Mouse (Mus musculus): ENCODE results near the gene Acaa1a. TPM values are rescaled to one million over a fixed set of nuclear protein-coding genes. Genes with fewer than 3 reads are reported as not detected.

The Acaa1a gene
- polyA plus RNA-seq, 1 experiment from 2014 or later = 106 TPM

GRCm38 (mm10) chr9:119323260-119323645 lies 16.2 kb upstream of the Acaa1a start:
- Histone ChIP-seq H3K27ac (peak overlapping the region; percentile 93), H3K36me3 (no peaks in the 10 kb centered on the region), H3K9me3 (no peaks in the 10 kb centered on the region), H3K4me2 (peak overlapping the region; percentile 99), H3K27me3 (no peaks in the 10 kb centered on the region), H3K4me1 (replicated peaks) (peaks cover 27% of the 10 kb centered on the region), H3K9ac (peak overlapping the region; percentile 93), H3K4me3 (peak overlapping the region; percentile 96)
- peak; percentile 6; the same call in 1 of the 2 replicates for ATAC-seq (ENCODE audit: low FRiP score)
- WGBS = 5% methylated on average over 9 of the region's 9 CpGs

- no peak for ATAC-seq (ENCODE audit: low FRiP score)
- 78% methylated on average over 1 of the region's 1 CpGs for WGBS
- H3K27ac ChIP-seq = no peak overlapping the region
- H3K36me3 ChIP-seq = no peaks in the 10 kb centered on the region
- H3K9me3 ChIP-seq = no peaks in the 10 kb centered on the region
- no peak overlapping the region for H3K4me2 ChIP-seq
- H3K4me3 ChIP-seq = no peak overlapping the region
- 0 out of 2 replicates have a peak, but pooled peaks cover 2% of the 10 kb centered on the region for H3K27me3 ChIP-seq
- H3K4me1 ChIP-seq (replicated peaks) = peaks cover 27% of the 10 kb centered on the region
- H3K9ac ChIP-seq = no peak overlapping the region
These were observed 15.3 kb upstream of the Acaa1a start for GRCm38 (mm10) chr9:119324130-119324529.

GRCm38 (mm10) chr9:119328488-119328887 lies 11.0 kb upstream of the Acaa1a start:
- no peaks in the 10 kb centered on the region; the same call in 1 of the 2 replicates for H3K4me1 ChIP-seq (replicated peaks)
- H3K4me2 ChIP-seq = no peak overlapping the region
- no peaks in the 10 kb centered on the region for H3K9me3 ChIP-seq
- WGBS = 93% methylated on average over 3 of the region's 3 CpGs
- no peak overlapping the region for H3K4me3 ChIP-seq
- no peak for ATAC-seq (ENCODE audit: low FRiP score)
- H3K36me3 ChIP-seq = no peaks in the 10 kb centered on the region
- H3K27ac ChIP-seq = no peak overlapping the region
- 0 out of 2 replicates have a peak, but pooled peaks cover 3% of the 10 kb centered on the region for H3K27me3 ChIP-seq
- H3K9ac ChIP-seq = no peak overlapping the region

- ATAC-seq (ENCODE audit: low FRiP score) = no peak
- no peak overlapping the region for H3K4me2 ChIP-seq
- H3K4me3 ChIP-seq = no peak overlapping the region
- no peaks in the 10 kb centered on the region for H3K9me3 ChIP-seq
- no peaks in the 10 kb centered on the region for H3K4me1 ChIP-seq (replicated peaks)
- H3K9ac ChIP-seq = no peak overlapping the region
- 93% methylated on average over 15 of the region's 15 CpGs for WGBS
- no peaks in the 10 kb centered on the region for H3K36me3 ChIP-seq
- H3K27ac ChIP-seq = no peak overlapping the region
- H3K27me3 ChIP-seq = 0 out of 2 replicates have a peak, but pooled peaks cover 3% of the 10 kb centered on the region
These were observed 9.1 kb upstream of the Acaa1a start for GRCm38 (mm10) chr9:119330186-119330963.

GRCm38 (mm10) chr9:119334324-119334723 lies 5.2 kb upstream of the Acaa1a start:
- H3K9me3 ChIP-seq = no peaks in the 10 kb centered on the region
- H3K4me2 ChIP-seq = no peak overlapping the region
- no peak overlapping the region for H3K9ac ChIP-seq
- ATAC-seq (ENCODE audit: low FRiP score) = no peak
- WGBS = 76% methylated on average over 10 of the region's 10 CpGs
- H3K4me1 ChIP-seq (replicated peaks) = peaks cover 4% of the 10 kb centered on the region
- H3K4me3 ChIP-seq = no peak overlapping the region
- H3K27me3 ChIP-seq = peaks cover 23% of the 10 kb centered on the region
- H3K27ac ChIP-seq = no peak overlapping the region
- no peaks in the 10 kb centered on the region for H3K36me3 ChIP-seq

GRCm38 (mm10) chr9:119334834-119335233 lies 4.6 kb upstream of the Acaa1a start:
- no peak overlapping the region for H3K27ac ChIP-seq
- H3K27me3 ChIP-seq = peaks cover 28% of the 10 kb centered on the region
- H3K9me3 ChIP-seq = no peaks in the 10 kb centered on the region
- no peak for ATAC-seq (ENCODE audit: low FRiP score)
- H3K4me3 ChIP-seq = no peak overlapping the region
- H3K9ac ChIP-seq = no peak overlapping the region
- H3K4me1 ChIP-seq (replicated peaks) = peaks cover 9% of the 10 kb centered on the region
- H3K4me2 ChIP-seq = no peak overlapping the region
- H3K36me3 ChIP-seq = no peaks in the 10 kb centered on the region
- 85% methylated on average over 2 of the region's 2 CpGs for WGBS

- WGBS = 85% methylated on average over 4 of the region's 4 CpGs
- Histone ChIP-seq H3K27me3 (peaks cover 30% of the 10 kb centered on the region), H3K4me3 (no peak overlapping the region), H3K4me2 (no peak overlapping the region), H3K9me3 (no peaks in the 10 kb centered on the region), H3K36me3 (no peaks in the 10 kb centered on the region), H3K9ac (no peak overlapping the region), H3K27ac (no peak overlapping the region), H3K4me1 (replicated peaks) (peaks cover 16% of the 10 kb centered on the region)
- no peak for ATAC-seq (ENCODE audit: low FRiP score)
These were observed 3.9 kb upstream of the Acaa1a start for GRCm38 (mm10) chr9:119335571-119335970.

- Histone ChIP-seq H3K4me1 (replicated peaks) (peaks cover 30% of the 10 kb centered on the region), H3K4me3 (no peak overlapping the region), H3K9me3 (no peaks in the 10 kb centered on the region), H3K27me3 (peaks cover 30% of the 10 kb centered on the region), H3K4me2 (no peak overlapping the region), H3K9ac (no peak overlapping the region), H3K27ac (no peak overlapping the region), H3K36me3 (no peaks in the 10 kb centered on the region)
- WGBS = 91% methylated on average over 14 of the region's 14 CpGs
- ATAC-seq (ENCODE audit: low FRiP score) = no peak
These were observed 1.6 kb upstream of the Acaa1a start for GRCm38 (mm10) chr9:119337842-119338241.

GRCm38 (mm10) chr9:119338350-119338749 lies 1.1 kb upstream of the Acaa1a start:
- Histone ChIP-seq H3K9me3 (no peaks in the 10 kb centered on the region), H3K9ac (no peak overlapping the region), H3K27me3 (peaks cover 30% of the 10 kb centered on the region), H3K27ac (no peak overlapping the region), H3K4me3 (no peak overlapping the region), H3K4me2 (no peak overlapping the region), H3K4me1 (replicated peaks) (peaks cover 35% of the 10 kb centered on the region), H3K36me3 (peaks cover 2% of the 10 kb centered on the region)
- 94% methylated on average over 3 of the region's 3 CpGs for WGBS
- ATAC-seq (ENCODE audit: low FRiP score) = no peak

GRCm38 (mm10) chr9:119339106-119339505 lies 370 bp upstream of the Acaa1a start:
- peak overlapping the region; percentile 66 for H3K9ac ChIP-seq
- H3K9me3 ChIP-seq = no peaks in the 10 kb centered on the region

GRCm38 (mm10) chr9:119340212-119340580 lies 720 bp downstream of the Acaa1a start:
- no peak for ATAC-seq (ENCODE audit: low FRiP score)
- H3K4me2 ChIP-seq = peak overlapping the region; percentile 77
- no peaks in the 10 kb centered on the region for H3K9me3 ChIP-seq
- WGBS = 4% methylated on average over 8 of the region's 8 CpGs
- peak overlapping the region; percentile 77 for H3K4me3 ChIP-seq
- H3K27ac ChIP-seq = peak overlapping the region; percentile 90; the same call in 1 of the 2 replicates
- H3K4me1 ChIP-seq (replicated peaks) = peaks cover 40% of the 10 kb centered on the region
- H3K27me3 ChIP-seq = peaks cover 30% of the 10 kb centered on the region
- peaks cover 21% of the 10 kb centered on the region for H3K36me3 ChIP-seq
- peak overlapping the region; percentile 66 for H3K9ac ChIP-seq

More at GRCm38 (mm10) chr9:119339106-119339505, 370 bp upstream of the Acaa1a start:
- no peak overlapping the region for H3K27ac ChIP-seq
- H3K27me3 ChIP-seq = peaks cover 30% of the 10 kb centered on the region
- ATAC-seq (ENCODE audit: low FRiP score) = no peak
- peak overlapping the region; percentile 77 for H3K4me3 ChIP-seq
- peak overlapping the region; percentile 77 for H3K4me2 ChIP-seq
- peaks cover 10% of the 10 kb centered on the region for H3K36me3 ChIP-seq
- 46% methylated on average over 7 of the region's 7 CpGs for WGBS
- H3K4me1 ChIP-seq (replicated peaks) = peaks cover 40% of the 10 kb centered on the region

- Histone ChIP-seq H3K9me3 (no peaks in the 10 kb centered on the region), H3K9ac (peak within 1 kb of the TSS; percentile 96), H3K36me3 (peaks cover 31% of the 10 kb centered on the region), H3K4me2 (peak within 1 kb of the TSS; percentile 77), H3K27ac (peak within 1 kb of the TSS; percentile 90), H3K4me1 (replicated peaks) (peaks cover 40% of the 10 kb centered on the region), H3K4me3 (peak within 1 kb of the TSS; percentile 77), H3K27me3 (peaks cover 30% of the 10 kb centered on the region)
- under 1% methylated on average over 65 of the region's 68 CpGs for WGBS
- peak; percentile 96 for ATAC-seq (ENCODE audit: low FRiP score)
These were observed 1.7 kb downstream of the Acaa1a start, which contains the start of gene Myd88 for GRCm38 (mm10) chr9:119340909-119341816. TSS of gene Myd88 (minus strand) at chr9:119341411.
